Mouse (Mus musculus) hindbrain, embryonic 12.5 days (tissue): ENCODE data around the gene Nab2. TPM values are rescaled to one million over a fixed set of nuclear protein-coding genes. Genes with fewer than 3 reads are reported as not detected.

Experiments used
- ATAC-seq: fragments of 200-750 bp; cut with Nextera tagmentation; 2 replicates; pipeline ENCODE4 v1.8.0; 2017; ENCODE audit warnings: moderate TSS enrichment; ENCODE audit not compliant: low FRiP score
- H3K27ac ChIP-seq: fragments of 300-500 bp; sonication (generic); 2 replicates; pipeline ENCODE4 v1.5.1; 2016; ENCODE audit warnings: mild to moderate bottlenecking
- H3K27me3 ChIP-seq: fragments of 300-500 bp; sonication (generic); 2 replicates; pipeline ENCODE4 v1.6.1; 2016; ENCODE audit warnings: mild to moderate bottlenecking
- H3K36me3 ChIP-seq: fragments of 300-500 bp; sonication (generic); 2 replicates; pipeline ENCODE4 v1.6.1; 2016; ENCODE audit warnings: mild to moderate bottlenecking
- H3K4me1 ChIP-seq: fragments of 300-500 bp; sonication (generic); 2 replicates; pipeline ENCODE4 v1.6.1; 2016
- H3K4me2 ChIP-seq: fragments of 300-500 bp; sonication (generic); replicated peaks from 2 replicates; pipeline ENCODE4 v1.6.1; 2016; ENCODE audit warnings: mild to moderate bottlenecking
- H3K4me3 ChIP-seq: fragments of 300-500 bp; sonication (generic); 2 replicates; pipeline ENCODE4 v1.5.1; 2016; ENCODE audit warnings: mild to moderate bottlenecking
- H3K9ac ChIP-seq: fragments of 300-500 bp; sonication (generic); 2 replicates; pipeline ENCODE4 v1.6.1; 2016; ENCODE audit warnings: mild to moderate bottlenecking, moderate library complexity
- H3K9me3 ChIP-seq: fragments of 300-500 bp; sonication (generic); replicated peaks from 2 replicates; pipeline ENCODE4 v1.6.1; 2016; ENCODE audit warnings: mild to moderate bottlenecking
- WGBS: fragments of 180-500 bp; shearing (Covaris S2); methylation state at CpG from one replicate; pipeline ENCODE4 v1.1.7; 2016; 5-methylcytosine and 5-hydroxymethylcytosine counted together
- polyA plus RNA-seq: library from polyadenylated mRNA; unstranded; fragments of >200 nt; fragmentation: Nextera tagmentation; extraction: Ambion mirVana; gene quantifications from 2 replicates; pipeline ENCODE4 v1.2.1, GENCODE M21; 2016

Nab2 gene
- polyA plus RNA-seq, 1 experiment from 2014 or later, result 6.8 TPM

DNA sequence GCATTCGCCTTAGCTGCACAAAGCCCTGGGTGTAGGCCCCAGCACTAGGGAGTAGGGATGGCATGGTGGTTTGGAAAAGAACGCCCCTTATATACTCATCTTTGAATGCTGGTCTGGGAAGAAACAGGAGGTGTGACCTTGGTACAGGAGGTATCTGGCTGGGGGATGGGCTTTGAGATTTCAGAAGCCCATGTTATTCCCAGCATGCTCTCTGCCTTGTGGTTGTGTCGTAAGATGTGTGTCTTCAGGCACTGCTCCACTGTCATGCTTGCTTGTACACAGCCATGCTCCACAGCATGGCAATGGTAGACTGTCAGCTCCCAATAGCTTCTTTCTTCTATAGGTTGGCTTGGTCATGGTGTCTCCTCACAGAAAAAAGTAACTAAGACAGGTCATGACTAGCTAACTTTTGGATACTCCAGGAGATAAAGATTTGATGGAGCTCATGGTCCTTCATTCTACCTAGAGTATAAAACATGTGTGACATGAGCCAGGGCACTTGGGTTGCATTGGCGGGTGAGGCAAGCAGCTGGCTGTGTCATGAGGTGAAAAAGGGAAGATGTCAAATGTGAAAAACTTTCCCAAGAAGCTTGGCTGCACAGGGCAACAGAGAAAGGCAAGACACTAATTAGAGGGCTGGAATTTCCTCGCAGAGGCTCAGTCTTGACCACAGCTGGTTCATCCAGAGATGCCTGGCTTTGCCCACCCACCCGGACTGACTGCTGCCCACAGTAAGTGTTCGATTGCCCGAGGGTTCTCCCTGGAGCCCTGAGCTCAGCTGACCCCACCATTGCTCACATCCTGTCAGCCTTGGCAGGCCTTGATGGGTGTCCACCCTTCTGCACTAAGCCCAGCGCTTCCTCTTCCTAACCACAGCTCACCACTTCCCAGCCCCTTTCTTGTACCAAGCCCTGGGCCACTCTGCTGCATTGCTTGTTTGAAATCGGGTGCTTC lies 36.8 kb downstream of the Nab2 start:
- 85% methylated on average over 10 of the region's 10 CpGs for WGBS
- no peak overlapping the region for H3K4me3 ChIP-seq
- no peaks in the 10 kb centered on the region for H3K36me3 ChIP-seq
- 0 out of 2 replicates have a peak, but pooled peaks cover 3% of the 10 kb centered on the region for H3K9me3 ChIP-seq
- no peaks in the 10 kb centered on the region for H3K4me1 ChIP-seq
- H3K27ac ChIP-seq, result no peak overlapping the region
- H3K9ac ChIP-seq, result no peak overlapping the region
- no peak for ATAC-seq
- H3K27me3 ChIP-seq, result no peaks in the 10 kb centered on the region
- H3K4me2 ChIP-seq, result no peak overlapping the region

DNA sequence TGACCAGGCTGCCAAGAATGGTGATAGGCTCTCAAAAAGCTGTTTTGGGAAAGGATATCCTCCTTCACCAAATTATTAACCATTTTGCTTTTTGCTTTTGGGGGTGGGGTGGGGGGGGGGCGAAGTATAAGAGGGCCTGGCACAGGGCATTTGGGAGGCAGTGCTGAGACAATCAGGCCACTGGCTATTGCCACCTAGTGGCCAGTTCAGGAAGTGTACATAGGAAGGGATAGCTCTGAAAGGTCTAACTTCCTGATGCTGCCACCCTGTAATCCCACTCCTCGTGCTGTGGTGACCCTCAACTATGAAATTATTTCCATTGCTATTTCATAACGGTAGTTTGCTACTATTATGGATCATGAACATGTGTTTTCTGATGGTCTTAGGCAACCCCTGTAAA lies 41.9 kb downstream of the Nab2 start:
- Histone ChIP-seq H3K9ac (no peak overlapping the region), H3K4me1 (peaks cover 8% of the 10 kb centered on the region), H3K27me3 (no peaks in the 10 kb centered on the region), H3K4me2 (no peak overlapping the region), H3K9me3 (0 out of 2 replicates have a peak, but pooled peaks cover 6% of the 10 kb centered on the region), H3K36me3 (no peaks in the 10 kb centered on the region), H3K4me3 (no peak overlapping the region), H3K27ac (no peak overlapping the region)
- 91% methylated on average over 3 of the region's 3 CpGs for WGBS
- no peak for ATAC-seq

DNA sequence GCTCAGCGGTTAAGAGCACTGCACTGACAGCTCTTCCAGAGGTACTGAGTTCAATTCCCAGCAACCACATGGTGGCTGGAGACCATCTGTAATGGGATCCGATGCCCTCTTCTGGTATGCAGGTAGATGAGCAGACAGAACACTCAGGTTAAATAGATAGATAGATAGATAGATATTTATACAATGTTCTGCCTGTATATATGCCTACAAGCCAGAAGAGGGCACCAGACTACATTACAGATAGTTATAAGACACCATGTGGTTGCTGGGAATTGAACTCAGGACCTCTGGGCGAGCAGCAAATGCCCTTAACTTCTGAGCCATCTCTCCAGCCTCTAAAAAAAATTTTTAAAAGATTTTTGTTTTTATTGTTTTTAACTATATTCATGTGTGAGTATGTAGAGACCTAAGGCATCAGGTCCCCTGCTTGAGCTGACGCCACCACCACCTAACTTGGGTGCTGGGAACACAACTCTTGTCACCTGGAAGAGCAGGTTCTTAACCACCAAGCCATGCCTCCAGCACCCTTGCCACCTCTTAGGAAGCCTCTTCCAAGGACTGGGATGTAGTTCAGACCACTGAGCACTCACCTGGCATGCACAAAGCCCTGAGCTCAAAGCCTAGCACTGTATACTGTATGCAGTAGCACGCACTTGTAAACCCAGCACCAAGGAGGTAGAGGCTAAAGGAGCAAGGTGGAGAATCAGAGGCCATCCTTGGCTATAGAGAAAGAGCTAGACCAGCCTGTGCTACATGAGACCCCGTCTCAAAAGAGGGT lies 44.7 kb downstream of the Nab2 start:
- H3K4me1 ChIP-seq, result peaks cover 23% of the 10 kb centered on the region
- no peak for ATAC-seq
- 90% methylated on average over 6 of the region's 6 CpGs for WGBS

DNA sequence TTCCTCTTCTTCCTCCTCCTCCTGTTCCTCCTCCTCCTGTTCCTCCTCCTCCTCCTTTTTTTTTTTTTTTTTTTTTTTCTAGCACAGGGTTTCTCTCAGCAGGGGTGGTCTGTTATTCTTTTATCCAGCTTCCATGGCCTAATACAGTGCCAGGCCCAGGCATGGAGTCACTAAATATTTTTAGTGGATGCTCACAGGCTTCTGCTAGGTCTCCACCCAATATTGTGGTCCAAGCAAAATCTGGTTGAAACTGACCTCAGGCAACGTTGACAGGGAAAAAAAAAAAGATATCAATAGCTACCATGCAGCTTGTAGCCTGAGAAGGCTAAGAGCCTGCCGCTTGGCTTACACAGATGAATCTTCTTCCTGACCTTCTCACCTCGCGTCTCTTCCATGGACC lies 45.7 kb downstream of the Nab2 start:
- Histone ChIP-seq H3K4me3 (no peak overlapping the region), H3K27me3 (no peaks in the 10 kb centered on the region), H3K27ac (0 out of 2 replicates have a peak overlapping the region, but pooled peaks have one; percentile 95), H3K9me3 (0 out of 2 replicates have a peak, but pooled peaks cover 6% of the 10 kb centered on the region), H3K4me1 (peaks cover 32% of the 10 kb centered on the region), H3K9ac (no peak overlapping the region), H3K36me3 (no peaks in the 10 kb centered on the region), H3K4me2 (0 out of 2 replicates have a peak overlapping the region, but pooled peaks have one; percentile 76)
- no peak for ATAC-seq
- 57% methylated on average over 4 of the region's 4 CpGs for WGBS

More for the DNA sequence above, 44.7 kb downstream of the Nab2 start:
- Histone ChIP-seq H3K9ac (no peak overlapping the region), H3K4me3 (no peak overlapping the region), H3K27me3 (no peaks in the 10 kb centered on the region), H3K9me3 (0 out of 2 replicates have a peak, but pooled peaks cover 6% of the 10 kb centered on the region), H3K27ac (no peak overlapping the region), H3K36me3 (no peaks in the 10 kb centered on the region), H3K4me2 (no peak overlapping the region)

DNA sequence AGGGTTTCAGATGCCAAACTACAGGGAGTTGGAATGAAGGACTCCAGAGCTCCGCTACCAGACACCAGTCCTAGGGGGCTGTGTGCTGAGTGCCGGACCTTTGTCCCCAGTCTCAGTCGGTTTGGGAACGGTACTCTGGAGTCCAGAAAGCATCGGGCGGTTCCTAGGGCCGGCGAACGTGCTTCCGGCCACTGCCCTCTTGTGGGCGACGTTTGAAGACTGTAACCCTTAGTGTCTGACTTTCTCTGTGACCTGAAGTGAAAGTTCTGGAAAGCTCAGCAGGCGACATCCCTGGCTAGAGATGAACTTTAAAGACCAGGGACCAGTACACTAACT lies 46.3 kb downstream of the Nab2 start:
- H3K27ac ChIP-seq, result peak overlapping the region; percentile 95; the same call in 1 of the 2 replicates
- no peaks in the 10 kb centered on the region for H3K27me3 ChIP-seq
- peaks cover 39% of the 10 kb centered on the region for H3K4me1 ChIP-seq
- peak overlapping the region; percentile 76 for H3K4me2 ChIP-seq
- H3K36me3 ChIP-seq, result 0 out of 2 replicates have a peak, but pooled peaks cover 4% of the 10 kb centered on the region
- peak overlapping the region; percentile 95 for H3K9ac ChIP-seq
- WGBS, result under 1% methylated on average over 13 of the region's 13 CpGs
- no peak for ATAC-seq
- H3K4me3 ChIP-seq, result peak overlapping the region; percentile 85
- 0 out of 2 replicates have a peak, but pooled peaks cover 6% of the 10 kb centered on the region for H3K9me3 ChIP-seq

DNA sequence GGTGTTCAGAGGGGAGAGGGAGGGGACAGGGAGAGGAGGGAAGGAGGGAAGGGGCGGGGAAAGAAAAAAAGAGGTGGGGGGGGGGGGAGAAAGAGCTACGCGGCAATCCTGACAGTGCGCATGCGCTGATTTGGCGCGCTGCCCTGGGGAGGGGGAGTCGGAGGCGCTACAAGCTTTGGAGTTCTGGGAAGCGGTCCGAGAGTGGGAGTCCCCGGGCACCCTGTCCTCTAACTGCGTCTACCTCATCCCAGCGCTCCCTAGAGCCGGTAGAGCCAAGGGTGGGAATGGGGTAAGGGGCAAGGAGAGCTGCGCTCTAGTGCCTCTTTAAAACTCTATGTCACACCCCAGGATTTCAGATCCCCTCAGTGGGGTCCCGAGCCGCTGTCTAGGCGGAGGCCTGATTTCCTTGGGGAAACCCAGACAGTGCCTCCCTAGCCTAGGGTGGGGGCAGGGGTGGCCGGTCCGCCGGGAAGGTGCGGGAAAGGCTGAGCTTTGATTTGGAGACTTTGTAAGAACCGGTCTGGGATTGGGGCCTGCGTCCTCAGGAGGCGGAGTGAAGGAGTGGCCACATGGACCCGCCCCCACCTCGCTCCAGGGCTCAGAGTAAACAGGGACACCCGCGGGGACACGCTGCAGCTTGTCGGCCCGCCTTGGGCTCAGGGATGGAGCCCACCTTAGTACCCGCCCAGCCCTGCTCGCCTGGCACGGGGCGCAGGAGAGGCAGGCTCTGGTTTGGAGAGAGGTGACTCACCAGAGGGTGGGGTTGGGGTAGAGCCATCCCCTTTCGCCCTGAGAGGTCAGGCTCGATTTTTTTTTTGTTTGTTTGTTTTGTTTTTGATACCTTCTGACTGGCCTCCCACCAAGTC lies 46.9 kb downstream of the Nab2 start:
- Histone ChIP-seq H3K27me3 (no peaks in the 10 kb centered on the region), H3K4me3 (peak overlapping the region; percentile 85), H3K36me3 (0 out of 2 replicates have a peak, but pooled peaks cover 4% of the 10 kb centered on the region), H3K4me1 (peaks cover 44% of the 10 kb centered on the region), H3K9me3 (0 out of 2 replicates have a peak, but pooled peaks cover 2% of the 10 kb centered on the region), H3K4me2 (peak overlapping the region; percentile 76), H3K27ac (peak overlapping the region; percentile 95), H3K9ac (peak overlapping the region; percentile 95)
- WGBS, result under 1% methylated on average over 37 of the region's 39 CpGs
- ATAC-seq, result peak; percentile 87

DNA sequence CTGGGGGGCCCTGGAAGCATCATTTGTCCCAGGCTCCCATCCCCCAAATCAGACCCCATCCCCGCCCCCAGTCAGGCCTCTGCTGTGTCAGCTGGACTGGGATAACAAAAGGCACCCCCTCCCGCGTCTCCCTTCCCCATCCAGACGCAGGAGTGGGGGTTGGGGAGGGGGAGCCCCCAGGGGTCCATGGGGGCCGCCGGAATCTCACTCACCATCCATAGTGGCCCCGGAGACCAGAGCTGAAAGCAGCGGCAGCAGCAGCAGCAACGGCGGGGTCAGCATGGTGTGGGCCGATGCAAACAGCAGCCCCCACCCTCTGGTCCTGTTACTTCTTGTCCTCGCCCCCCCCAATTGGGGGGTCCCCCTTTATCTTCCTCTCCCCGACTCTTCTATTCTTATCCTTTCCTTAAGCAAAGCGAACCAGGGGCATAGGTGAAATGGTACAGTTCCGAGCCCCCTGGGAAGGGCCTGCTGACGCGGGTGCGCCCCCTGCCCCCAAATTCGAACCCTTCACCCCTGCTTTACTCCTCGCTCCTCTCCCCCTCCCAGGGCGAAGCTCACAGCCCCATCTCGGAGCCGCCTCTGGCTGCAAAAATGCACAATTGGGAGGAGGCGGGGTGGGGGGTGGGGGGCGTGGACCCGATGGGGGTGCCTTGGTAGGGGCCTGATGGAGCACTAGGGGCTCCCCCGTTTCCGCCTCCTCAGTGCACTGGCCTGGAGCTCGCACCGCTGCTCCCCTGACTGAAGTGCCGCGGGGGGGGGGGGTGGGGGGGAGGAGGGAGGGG lies 47.8 kb downstream of the Nab2 start, which contains the start of gene Lrp1:
Gene Lrp1, minus strand, starts transcription at position 743 of the 785 bp plus-strand sequence.
- Histone ChIP-seq H3K27me3 (no peaks in the 10 kb centered on the region), H3K9me3 (no peaks in the 10 kb centered on the region), H3K4me1 (peaks cover 52% of the 10 kb centered on the region), H3K4me3 (peak within 1 kb of the TSS; percentile 85), H3K4me2 (peak within 1 kb of the TSS; percentile 76), H3K27ac (peak within 1 kb of the TSS; percentile 95), H3K36me3 (0 out of 2 replicates have a peak, but pooled peaks cover 4% of the 10 kb centered on the region), H3K9ac (peak within 1 kb of the TSS; percentile 95)
- ATAC-seq, result peak; percentile 83
- WGBS, result under 1% methylated on average over 24 of the region's 32 CpGs

DNA sequence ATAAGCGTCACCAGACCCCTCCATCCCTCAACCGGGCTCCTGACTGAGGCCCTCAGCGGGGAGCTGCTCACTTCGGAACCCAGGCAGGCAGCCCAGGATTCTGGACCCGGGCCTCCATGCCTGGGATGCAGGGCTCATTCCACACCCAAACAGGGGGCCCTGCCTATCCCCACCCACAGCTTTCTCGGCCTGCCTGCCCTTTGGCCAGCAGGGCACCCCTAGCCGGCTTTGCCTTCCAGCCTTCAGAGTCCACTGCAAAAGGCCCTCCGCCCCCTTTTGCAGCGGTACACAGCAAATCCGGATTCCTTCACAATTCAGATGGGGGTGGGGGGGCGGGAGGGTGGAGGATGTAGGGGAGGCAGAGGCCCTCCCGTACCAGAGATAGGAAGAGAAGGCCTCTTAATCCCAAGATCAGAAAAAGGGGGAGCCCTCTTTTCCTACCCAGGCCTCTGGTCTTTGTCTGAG lies 48.4 kb downstream of the Nab2 start:
- Histone ChIP-seq H3K4me3 (peak overlapping the region; percentile 85), H3K4me1 (peaks cover 58% of the 10 kb centered on the region), H3K27ac (peak overlapping the region; percentile 95), H3K4me2 (peak overlapping the region; percentile 76), H3K9ac (peak overlapping the region; percentile 95), H3K27me3 (no peaks in the 10 kb centered on the region), H3K9me3 (no peaks in the 10 kb centered on the region), H3K36me3 (0 out of 2 replicates have a peak, but pooled peaks cover 4% of the 10 kb centered on the region)
- WGBS, result under 1% methylated on average over 12 of the region's 12 CpGs
- ATAC-seq, result peak; percentile 1; the same call in 1 of the 2 replicates

DNA sequence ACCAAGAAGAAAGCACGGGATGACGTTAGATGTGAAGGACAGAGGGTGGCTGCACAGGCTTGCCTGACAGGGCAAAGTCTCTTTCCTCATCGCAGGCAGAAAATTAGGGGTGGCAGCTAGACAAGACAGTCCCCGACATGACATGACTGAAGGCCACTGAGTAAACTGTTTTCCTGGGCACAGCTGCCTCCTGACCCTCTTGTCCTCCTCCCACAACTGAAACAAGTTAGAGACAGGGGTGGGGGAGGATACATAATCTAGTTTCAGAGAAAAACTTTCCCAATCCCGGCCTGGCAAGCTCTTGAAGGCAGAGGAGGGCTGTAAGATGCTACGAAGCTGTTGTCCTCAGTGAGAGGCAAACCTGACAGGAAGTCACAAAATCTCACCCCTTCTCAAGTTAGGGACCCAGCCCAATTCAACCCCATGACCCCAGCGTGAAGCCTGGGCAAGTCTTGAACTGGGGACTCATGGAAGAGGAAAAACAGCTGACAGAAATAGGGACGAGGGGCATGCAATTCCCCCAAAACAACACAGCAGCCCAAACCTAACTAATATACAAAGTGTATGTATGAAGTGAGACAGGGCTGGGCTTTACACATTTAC lies 49.1 kb downstream of the Nab2 start:
- 0 out of 2 replicates have a peak, but pooled peaks cover 4% of the 10 kb centered on the region for H3K36me3 ChIP-seq
- no peaks in the 10 kb centered on the region for H3K27me3 ChIP-seq
- H3K4me2 ChIP-seq, result peak overlapping the region; percentile 76
- H3K4me3 ChIP-seq, result peak overlapping the region; percentile 85
- no peaks in the 10 kb centered on the region for H3K9me3 ChIP-seq
- 31% methylated on average over 8 of the region's 8 CpGs for WGBS
- peak overlapping the region; percentile 95 for H3K9ac ChIP-seq
- peak overlapping the region; percentile 95 for H3K27ac ChIP-seq
- H3K4me1 ChIP-seq, result peaks cover 66% of the 10 kb centered on the region
- no peak for ATAC-seq

DNA sequence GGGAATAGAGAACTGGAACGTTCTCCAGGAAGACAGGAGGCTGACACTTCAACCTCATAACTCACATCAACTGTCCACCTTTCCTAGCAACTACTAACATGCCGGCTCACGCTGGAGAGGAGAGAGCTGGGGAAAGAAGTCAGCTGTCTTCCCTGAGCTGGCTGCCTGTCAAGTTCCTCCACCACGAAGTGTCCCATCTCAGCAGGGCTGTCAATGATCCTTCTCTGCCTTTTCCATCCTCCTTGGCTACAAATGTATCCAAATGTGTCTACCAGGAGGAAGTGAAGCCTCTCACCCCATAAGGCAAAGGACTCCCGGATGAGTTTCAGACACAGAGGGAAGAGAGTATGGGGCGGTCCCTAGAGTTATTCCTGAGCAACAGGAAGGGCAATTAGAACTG lies 50.2 kb downstream of the Nab2 start:
- Histone ChIP-seq H3K4me2 (peak overlapping the region; percentile 76), H3K27me3 (no peaks in the 10 kb centered on the region), H3K9ac (peak overlapping the region; percentile 95), H3K36me3 (0 out of 2 replicates have a peak, but pooled peaks cover 4% of the 10 kb centered on the region), H3K9me3 (no peaks in the 10 kb centered on the region), H3K27ac (no peak overlapping the region; the same call in 1 of the 2 replicates), H3K4me1 (peaks cover 72% of the 10 kb centered on the region), H3K4me3 (peak overlapping the region; percentile 85)
- ATAC-seq, result no peak
- WGBS, result 49% methylated on average over 6 of the region's 6 CpGs
